Mouse (Mus musculus) CD4-positive, CD25-positive, alpha-beta regulatory T cell, adult 2 months (primary cell): ENCODE results near the gene Ddx39b.

Source experiments
- DNase-seq: peaks from one replicate; pipeline ENCODE4 v3.0.0-alpha.2; 2012; ENCODE audit warnings: low read depth, low spot score

The Ddx39b gene

DNA sequence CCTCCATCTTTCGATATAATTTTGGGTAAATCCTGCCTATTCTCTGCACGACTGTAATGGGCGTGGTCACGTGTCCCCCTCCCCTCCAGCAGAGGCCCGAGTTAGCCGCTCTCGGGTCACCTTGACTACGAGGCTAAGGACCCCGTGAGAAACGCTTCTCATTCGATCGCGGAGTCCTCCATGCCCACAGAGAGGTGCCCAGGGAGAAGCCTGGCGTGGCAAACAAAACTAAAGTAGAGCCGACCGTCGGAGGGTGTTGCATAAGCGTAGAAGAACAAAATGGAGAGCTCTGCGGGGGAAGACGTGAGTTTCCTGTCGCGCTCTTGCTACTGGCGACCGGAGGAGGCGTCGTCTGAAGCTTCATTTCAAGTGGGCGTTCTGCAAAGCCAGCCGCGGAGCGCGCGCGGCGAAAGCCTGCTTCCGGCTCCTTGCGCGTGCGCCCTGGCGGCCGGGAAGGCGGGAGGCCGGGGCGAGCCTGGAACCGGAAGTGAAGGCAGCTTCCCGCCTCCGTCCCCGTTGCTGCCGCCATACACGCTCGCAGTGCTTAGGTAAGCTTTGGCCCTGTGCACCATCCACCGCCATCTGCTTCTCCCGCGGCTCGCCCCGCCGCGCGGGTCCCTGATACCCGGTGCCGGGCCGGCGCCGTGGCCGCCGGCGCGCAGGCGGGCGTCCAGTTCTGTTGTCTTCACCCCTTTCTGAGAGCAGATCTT is at the start of gene Ddx39b:
TSS of gene Ddx39b (plus strand) at position 442 of the 710 bp plus-strand sequence.
- DNase-seq = peak; percentile 98

DNA sequence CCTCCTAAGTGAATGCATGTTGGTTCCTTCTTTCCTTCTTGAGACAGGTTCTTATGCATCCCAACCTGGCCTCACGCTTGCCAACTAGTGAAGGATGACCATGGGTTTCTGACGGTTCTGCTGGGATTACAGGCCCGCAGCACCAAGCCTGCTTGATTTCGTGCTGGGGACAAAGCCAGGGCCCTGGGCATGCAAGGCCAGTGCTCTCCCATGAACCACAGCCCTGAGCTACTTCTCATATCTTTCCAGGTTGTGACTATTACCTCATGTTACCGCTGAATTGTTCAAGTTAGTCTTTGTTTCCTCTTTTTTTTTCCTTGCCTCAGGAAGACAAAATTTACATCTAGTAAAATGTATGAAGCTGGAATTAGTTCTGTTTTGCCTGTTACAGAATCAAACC is 48.6 kb upstream of the Ddx39b start:
- DNase-seq = no peak

DNA sequence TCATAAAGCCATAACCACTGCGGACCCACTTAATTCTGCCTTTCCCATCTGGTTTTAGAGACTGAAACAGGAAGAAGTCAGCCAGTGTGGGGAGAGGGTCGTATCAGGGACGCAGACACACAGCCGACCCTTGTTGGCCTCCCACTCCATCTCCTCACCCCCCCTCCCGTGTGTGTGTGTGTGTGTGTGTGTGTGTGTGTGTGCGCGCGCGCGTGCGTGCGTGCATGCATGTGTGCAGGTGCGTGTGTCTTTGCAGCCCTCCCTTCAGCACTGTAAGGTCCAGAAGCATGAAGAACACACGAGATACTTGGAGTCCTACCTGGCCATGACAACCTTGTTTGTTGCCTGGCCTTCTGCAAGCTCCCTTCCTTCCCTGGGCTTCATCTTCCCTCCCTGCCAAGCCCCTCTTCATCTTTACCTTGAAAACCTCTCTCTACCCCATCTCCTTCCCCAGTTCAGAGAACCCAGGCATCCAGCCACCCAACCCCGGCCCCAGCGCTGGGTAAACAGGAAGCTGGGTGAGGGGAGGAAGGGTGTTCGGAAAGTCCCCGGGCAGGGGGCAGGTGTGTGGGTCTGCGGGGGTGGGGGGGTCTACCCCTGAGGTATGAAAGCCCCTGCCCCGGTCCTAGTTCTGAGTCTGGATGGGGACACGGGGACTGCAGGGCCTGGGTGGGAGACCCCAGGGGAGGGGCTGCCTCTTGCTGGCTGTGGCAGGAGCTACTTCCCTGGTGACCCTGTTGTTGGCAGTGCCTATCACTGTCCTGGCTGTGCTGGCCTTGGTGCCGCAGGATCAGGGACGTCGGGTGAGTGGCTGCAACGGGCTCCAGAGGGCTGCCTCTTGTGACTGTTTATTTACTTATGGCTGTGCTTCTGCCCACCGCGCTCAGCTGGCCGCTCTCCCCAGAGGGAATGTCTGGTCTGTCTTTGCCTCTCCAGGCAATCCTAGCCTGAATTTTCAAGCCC is 47.4 kb upstream of the Ddx39b start, which contains the start of gene Ltb:
TSS of gene Ltb (plus strand) at position 559 of the 963 bp plus-strand sequence.
- peak; percentile 82 for DNase-seq

DNA sequence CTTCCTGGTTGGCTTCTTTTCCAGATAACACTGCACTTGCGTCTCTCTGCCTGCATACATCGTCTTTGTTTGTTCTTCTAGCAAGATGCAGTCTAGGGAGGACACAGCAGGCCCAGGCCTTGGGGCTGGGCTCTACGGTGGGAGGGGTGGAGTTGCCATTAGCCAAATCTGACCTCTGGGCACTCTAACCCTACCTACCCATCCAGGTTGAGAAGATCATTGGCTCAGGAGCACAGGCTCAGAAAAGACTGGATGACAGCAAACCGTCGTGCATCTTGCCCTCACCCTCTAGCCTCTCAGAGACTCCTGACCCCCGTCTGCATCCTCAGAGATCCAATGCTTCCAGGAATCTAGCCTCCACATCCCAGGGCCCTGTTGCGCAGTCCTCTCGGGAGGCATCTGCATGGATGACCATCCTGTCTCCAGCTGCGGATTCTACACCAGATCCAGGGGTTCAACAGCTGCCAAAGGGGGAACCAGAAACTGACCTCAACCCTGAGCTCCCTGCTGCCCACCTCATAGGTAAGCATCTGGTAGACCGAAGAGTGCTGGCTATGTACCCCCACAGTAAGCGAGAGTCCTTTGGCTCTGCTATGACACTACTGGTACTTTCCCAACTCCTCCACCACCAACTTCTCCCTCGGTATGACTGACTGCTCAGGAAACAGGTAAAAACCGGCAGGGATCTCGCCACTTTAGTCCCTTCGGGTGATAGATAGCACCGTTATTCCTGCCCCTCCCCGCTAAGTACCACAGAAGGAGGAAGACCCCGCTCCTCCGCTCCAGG is 46.5 kb upstream of the Ddx39b start:
- DNase-seq = no peak

DNA sequence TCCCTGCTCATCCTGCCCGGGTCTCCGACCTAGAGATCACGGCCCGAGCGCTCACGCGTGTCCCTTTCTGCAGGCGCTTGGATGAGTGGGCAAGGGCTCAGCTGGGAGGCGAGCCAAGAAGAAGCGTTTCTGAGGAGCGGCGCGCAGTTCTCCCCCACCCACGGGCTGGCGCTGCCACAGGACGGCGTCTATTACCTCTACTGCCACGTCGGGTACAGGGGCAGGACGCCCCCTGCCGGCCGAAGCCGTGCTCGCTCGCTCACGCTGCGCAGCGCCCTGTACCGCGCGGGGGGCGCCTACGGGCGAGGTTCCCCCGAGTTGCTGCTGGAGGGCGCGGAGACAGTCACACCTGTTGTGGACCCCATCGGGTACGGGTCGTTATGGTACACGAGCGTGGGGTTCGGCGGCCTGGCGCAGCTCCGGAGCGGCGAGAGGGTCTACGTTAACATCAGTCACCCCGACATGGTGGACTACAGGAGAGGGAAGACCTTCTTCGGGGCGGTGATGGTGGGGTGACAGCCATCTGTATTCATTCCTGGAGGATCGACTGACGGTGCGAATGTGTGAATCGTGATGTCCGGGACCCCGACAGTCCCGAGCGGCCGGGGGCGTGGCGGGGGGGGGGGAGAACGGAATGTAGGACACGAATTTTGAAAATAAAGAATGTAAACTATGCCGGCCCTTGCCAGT is 45.8 kb upstream of the Ddx39b start:
- peak; percentile 96 for DNase-seq

DNA sequence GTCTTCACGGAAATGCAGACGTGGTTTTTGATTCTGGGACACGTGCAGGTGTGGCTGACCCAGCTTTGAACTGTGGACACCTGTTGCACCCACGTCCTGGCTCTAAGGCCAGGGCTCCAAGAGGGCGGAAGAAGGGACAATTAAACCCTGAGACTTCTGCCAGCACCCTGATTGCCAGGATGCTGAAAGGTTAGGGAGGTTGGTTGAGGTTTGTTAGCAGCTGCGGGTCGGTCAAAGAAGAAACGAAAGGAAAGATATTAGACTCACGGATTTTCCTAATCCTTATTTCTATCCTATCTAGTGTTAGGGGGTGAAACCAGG is 45.3 kb upstream of the Ddx39b start:
- peak; percentile 44 for DNase-seq

DNA sequence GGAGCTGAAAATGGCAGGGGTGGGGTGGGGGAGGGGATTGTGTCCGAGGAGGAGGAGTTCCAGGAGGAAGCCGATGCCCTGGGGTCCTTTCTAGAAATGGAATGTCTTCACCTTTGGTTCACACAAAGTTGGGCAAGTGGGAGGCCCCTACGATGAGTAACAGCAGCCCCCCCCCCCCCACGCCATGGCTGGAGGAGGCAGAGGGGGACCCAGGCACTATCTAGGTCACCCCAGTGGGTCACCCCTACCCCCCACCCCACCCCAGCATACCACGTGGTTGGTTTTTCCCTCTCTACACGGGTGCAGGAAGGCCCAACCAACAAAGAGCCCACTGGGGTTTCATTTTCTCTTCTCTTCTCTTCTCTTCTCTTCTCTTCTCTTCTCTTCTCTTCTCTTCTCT is 44.4 kb upstream of the Ddx39b start:
- DNase-seq = peak; percentile 74

DNA sequence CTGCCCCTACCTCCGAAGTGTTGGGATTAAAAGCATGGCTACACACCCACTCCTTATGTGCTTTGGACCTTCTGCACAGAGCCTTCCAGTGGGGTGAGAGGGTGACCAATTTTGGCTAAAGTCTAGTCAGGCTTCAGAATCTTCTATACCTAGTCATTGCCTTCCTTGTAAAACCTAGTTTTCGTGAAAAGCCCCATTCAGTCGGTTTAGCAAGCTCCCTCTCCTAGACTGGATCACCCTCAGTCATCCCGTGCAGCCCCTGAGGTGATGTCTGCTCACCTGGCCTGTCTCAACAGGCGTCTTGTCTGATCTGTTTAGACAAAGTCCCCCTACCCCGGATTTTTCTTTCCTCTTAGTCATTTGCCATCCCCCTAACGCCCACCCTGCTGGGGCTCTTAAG is 43.5 kb upstream of the Ddx39b start:
- peak; percentile 13 for DNase-seq

DNA sequence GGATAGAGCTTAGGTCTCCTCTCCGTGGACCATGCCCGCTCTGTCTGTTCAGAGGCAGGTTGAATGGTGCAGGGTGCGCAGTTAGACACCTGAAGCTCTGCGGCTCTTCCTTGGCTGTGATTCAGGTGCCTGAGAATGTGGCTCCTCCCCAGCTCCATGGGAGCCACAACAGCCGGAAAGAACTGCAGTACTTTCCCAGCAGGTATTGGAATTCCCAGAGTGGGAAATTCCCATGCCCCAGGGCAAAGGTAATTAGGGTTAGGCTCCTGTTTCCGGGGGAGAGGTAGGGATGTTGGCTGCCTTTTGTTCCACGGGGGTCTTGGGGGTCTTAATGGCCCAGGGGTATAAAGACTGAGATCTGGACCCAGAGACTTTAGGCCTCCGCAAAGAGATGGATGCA is 42.6 kb upstream of the Ddx39b start:
- DNase-seq = no peak

DNA sequence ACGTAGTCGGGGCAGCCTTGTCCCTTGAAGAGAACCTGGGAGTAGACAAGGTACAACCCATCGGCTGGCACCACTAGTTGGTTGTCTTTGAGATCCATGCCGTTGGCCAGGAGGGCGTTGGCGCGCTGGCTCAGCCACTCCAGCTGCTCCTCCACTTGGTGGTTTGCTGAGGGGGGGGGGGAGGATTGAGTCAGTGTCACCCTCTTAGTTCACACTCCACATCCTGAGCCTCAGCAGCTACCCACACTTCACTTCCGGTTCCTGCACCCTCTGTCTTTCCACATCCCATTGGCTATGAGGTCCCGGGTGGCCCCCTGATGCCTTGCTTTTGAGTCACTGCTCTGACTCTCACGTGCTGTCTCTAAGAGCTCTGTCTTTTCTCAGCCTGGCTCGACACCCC is 41.1 kb upstream of the Ddx39b start:
- DNase-seq = peak; percentile 92

DNA sequence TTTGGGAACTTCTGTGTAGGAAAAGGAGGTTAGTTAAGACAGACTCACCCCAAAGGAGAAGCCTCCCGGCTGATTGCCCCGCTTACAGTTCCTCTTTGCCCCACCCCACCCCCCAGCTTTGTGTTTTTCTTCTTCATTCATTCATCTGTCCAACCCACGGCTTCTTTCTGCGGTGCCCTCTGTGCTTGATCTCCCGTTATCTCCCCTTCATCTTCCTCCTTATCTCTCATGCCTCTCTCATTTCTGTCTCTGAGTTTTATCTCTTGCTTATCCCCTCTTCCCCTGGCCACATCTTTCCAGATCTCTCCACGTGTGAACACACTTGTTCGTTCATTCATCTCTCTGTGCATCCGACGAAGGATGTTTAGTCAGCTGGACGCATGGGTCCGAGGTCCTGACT is 40.4 kb upstream of the Ddx39b start:
- DNase-seq = peak; percentile 56

DNA sequence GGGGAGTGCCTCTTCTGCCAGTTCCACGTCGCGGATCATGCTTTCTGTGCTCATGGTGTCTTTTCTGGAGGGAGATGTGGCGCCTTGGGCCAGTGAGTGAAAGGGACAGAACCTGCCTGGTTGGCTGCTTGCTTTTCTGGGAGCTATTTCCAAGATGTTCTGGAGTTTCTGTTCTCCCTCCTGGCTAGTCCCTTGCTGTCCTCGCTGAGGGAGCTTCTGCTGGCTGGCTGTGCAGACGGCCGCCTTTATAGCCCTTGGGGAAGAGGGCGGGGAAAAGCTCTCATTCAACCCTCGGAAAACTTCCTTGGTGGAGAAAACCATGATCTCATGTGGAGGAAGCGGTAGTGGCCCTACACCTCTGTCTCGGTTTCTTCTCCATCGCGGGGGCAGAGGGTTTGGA is 39.8 kb upstream of the Ddx39b start, which contains the start of gene Tnf:
TSS of gene Tnf (minus strand) at position 221 of the 400 bp plus-strand sequence.
- DNase-seq = peak; percentile 88

DNA sequence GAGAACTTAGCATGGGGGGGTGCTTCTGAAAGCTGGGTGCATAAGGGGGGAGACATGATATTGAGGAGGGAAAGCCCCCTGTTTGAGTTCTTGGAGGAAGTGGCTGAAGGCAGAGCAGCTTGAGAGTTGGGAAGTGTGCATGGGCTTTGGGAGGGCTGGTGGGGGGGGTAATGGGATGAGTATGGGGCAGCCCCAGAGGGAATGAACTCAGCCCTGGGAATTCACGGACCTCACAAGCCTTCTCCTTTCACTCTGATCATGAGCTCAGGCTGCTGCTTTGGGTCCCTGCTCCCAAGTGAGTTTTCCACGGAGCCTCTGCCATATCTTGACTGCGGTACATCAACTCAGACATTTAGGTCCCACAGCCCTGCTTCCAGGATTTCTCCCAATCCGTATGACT is 39.1 kb upstream of the Ddx39b start:
- no peak for DNase-seq

DNA sequence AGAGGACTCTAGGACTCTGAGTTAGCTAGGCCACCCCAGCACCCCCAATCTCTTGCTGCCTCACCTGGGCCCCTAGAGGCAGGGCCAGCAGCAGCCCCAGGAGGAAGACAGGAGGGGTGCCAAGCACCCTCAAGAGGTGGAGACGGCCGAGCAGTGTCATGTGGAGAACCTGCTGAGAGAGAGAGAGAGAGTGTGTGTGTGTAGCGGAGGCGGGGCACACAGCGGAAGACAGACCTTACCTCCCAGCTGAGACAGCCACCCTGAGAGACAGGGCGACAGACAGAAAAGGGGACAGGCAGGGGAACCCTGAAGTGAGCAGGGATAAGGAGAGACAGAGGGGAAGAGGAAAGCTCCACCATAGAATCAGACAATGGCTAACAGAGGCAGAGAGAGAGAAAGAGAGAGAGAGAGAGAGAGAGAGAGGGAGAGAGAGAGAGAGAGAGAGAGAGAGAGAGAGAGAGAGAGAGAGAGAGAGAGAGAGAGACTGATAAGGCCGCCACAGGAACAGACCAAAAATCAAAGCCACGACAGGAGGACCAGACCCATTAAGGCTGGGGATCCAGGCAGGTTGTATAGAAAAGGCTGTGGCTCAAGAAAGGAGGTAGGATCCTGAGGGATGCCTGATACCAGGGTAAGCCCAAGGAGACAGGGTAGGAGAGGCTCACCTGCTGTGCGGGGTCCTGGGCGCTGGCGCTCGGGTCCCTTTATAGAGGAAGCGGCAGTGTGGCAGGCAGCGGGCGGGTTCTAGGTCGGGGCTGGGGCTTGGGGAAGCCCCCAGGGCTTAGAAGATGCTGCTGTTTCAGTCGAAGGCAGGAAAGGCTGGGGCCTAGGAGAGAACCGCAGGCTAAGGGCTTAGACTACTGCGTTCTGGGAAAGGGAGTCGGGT is 36.8 kb upstream of the Ddx39b start, which contains the start of gene Lta:
TSS of gene Lta (minus strand) at position 858 of the 886 bp plus-strand sequence.
- peak; percentile 88 for DNase-seq

DNA sequence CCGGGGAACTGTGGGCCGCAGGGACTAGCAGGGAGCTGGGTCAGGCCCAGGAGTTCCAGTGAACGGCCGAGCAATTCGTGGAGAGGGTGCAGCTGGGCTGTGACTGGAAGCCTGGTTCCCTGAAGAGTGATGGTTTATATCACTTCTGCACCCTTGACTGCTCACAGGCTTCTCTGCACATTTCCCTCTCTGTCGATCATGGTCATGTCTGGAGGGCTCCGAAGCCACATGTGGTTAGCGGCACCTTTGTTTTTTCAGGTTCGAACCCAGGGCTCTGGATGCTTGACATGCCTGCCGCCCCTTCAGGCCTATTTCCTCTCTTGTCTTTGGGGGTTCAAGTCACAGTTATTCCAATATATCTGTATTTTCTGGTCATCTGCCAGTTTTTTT is 36.2 kb upstream of the Ddx39b start:
- DNase-seq = no peak

DNA sequence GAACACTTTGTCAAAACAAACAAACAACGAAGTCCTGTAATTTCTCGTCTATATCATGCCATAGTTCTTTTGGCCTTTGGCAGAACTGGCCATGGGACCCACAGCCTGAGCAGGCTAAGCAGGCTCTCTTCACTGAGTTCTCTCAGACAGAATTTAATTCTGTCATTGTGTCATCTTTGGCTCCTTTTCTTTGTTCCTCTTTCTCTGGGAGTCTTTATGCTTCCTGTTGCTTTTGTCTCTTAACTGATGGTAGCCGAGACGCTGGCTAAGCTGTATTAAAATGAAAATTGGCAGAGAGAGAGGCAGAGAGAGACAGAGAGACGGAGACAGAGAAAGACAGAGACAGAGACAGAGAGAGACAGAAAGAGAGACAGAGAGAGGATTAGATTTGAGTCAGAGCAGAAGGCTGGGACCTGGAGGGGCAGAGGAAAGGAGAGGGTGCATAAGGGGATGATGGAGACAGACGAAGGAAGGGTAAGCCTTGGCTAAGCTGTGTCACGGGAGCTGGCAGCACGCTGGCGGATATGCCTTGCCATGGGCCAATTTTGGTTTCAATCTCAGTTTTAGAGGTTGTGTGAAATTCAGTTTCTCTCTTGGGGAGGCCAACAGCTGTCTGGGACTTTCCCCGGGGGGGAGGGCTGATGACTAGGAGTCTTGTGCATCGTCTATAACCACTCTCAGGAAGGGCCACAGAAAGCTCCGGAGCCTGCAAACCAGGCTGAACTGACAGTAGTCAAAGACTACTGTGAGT is 31.6 kb upstream of the Ddx39b start:
- peak; percentile 89 for DNase-seq

DNA sequence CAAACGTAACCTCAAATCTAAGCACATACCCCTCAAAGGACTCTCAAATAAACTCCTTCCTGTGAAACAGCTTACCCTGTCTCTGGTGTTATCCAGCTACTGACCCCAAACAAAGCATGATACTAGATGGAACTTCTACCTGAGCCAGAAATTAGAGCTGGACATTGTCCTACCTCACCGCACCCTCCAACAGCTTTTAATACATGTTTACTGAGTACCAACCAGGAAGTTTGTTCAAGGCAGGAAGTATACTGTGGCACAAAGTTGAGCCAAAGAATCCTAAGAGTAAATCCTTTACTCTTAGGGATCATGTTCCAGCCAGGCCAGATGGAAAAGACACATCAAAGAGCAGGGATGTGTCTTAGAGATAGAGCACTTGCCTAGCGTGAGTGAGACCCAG is 31.0 kb upstream of the Ddx39b start:
- no peak for DNase-seq

DNA sequence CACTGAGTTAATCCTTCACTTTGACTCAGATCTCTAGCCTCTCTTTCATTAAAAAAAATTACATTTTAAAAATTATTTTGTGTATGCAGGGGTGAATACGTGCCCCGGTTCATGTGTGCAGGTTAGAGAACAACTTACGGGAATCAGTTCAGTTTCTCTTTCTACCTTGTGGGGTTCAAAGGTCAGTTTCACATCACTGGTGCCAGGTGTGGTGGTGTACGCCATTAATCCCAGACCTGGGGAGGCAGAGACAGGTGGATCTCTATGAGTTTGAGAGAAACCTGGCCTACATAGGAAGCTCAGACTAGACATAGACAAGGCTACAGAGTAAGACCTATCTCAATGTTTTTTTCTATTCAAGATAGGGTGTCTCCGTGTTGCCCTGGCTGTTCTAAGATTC is 28.5 kb upstream of the Ddx39b start:
- no peak for DNase-seq

DNA sequence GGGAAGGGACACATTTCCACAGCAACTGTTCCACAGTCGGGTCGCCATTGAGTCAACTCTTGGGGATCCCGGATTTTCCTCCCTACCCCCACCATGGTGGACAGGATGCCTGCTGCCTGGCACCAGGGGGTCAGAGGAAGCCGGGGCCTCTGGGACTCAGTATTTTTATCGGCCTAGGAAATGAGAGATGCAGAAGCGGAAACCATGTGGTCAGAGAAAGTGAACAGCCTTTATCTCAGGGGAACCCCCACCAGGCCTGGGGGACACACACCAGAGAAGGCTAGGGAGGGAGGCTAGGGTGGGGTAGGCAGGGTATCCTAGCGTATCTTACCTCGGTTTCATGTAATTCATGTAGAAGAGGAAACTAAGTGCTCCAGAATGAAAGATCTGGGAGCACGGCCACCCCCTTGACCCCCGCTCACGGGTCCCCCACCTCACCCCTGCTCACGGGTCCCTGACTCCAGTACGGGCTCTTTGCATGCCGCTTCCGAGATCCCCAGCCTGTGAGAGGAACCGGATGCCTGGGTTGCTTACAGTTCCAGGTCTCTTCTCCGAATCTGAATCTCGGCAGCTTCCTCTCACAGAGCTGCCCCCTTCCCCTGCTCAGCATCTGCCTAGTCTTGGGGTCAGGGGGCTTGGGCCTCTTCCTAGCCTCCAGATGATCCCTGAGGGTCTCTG is 22.9 kb upstream of the Ddx39b start:
- DNase-seq = peak; percentile 67
